Mouse (Mus musculus): ENCODE measurements around the gene Olfr788.

- TF ChIP-seq CTCF (conservative IDR thresholded peaks at IDR 0.05 in 1 of 2, IDR thresholded peaks at IDR 0.05 in 1 of 2; ENCODE audit: low read depth in 2 of 2, low read length in 2 of 2) = no peak
- TF ChIP-seq POLR2A (IDR thresholded peaks at IDR 0.05; ENCODE audit: low read depth, low read length) = no peak
- TF ChIP-seq JUND (conservative IDR thresholded peaks at IDR 0.05; ENCODE audit: low read depth, low read length) = no peak
- TF ChIP-seq ETS1 (conservative IDR thresholded peaks at IDR 0.05; ENCODE audit: low read depth, low read length) = no peak
- TF ChIP-seq USF1 (IDR thresholded peaks at IDR 0.05; ENCODE audit: low read depth, low read length) = no peak
- TF ChIP-seq EP300 (IDR thresholded peaks at IDR 0.05; ENCODE audit: low read length) = no peak
- no peak for TF ChIP-seq KAT2A (IDR thresholded peaks at IDR 0.05; ENCODE audit: insufficient replicate concordance, low read length)
- TF ChIP-seq USF2 (conservative IDR thresholded peaks at IDR 0.05; ENCODE audit: low read depth, low read length) = no peak
- TF ChIP-seq MAFK (IDR thresholded peaks at IDR 0.05; ENCODE audit: insufficient replicate concordance, low read length) = no peak
- no peak for TF ChIP-seq ZNF384 (IDR thresholded peaks at IDR 0.05; ENCODE audit: low read depth, low read length)
- no peak for TF ChIP-seq GABPA (IDR thresholded peaks at IDR 0.05; ENCODE audit: insufficient replicate concordance, low read depth, low read length)
- TF ChIP-seq HCFC1 (IDR thresholded peaks at IDR 0.05; ENCODE audit: low read depth, low read length) = no peak
Measured at GRCm38 (mm10) chr10:129484452-129484851, 13.7 kb downstream of the Olfr788 start, which contains the start of gene Olfr789.
